Mouse (Mus musculus) midbrain, embryonic 13.5 days (tissue): ENCODE results near the gene Tmem259. TPM values are rescaled to one million over a fixed set of nuclear protein-coding genes. Genes with fewer than 3 reads are reported as not detected.

ENCODE experiments used
- ATAC-seq: fragments of 200-750 bp; cut with Nextera tagmentation; 2 replicates; pipeline ENCODE4 v1.8.0; 2017; ENCODE audit warnings: mild to moderate bottlenecking, moderate TSS enrichment, moderate library complexity
- H3K27ac ChIP-seq: fragments of 300-500 bp; sonication (generic); 2 replicates; pipeline ENCODE4 v1.5.1; 2015; ENCODE audit warnings: inconsistent platforms, mild to moderate bottlenecking, moderate library complexity
- H3K27me3 ChIP-seq: fragments of 300-500 bp; sonication (generic); 2 replicates; pipeline ENCODE4 v1.6.1; 2015; ENCODE audit warnings: mild to moderate bottlenecking, inconsistent platforms
- H3K36me3 ChIP-seq: fragments of 300-500 bp; sonication (generic); 2 replicates; pipeline ENCODE4 v1.6.1; 2015; ENCODE audit warnings: mild to moderate bottlenecking, inconsistent platforms
- H3K4me1 ChIP-seq: fragments of 300-500 bp; sonication (generic); replicated peaks from 2 replicates; pipeline ENCODE4 v1.6.1; 2015; ENCODE audit warnings: inconsistent platforms
- H3K4me2 ChIP-seq: fragments of 300-500 bp; sonication (generic); replicated peaks from 2 replicates; pipeline ENCODE4 v1.6.1; 2015; ENCODE audit warnings: moderate library complexity, mild to moderate bottlenecking, inconsistent platforms
- H3K4me3 ChIP-seq: fragments of 300-500 bp; sonication (generic); replicated peaks from 2 replicates; pipeline ENCODE4 v1.5.1; 2015; ENCODE audit warnings: mild to moderate bottlenecking, inconsistent platforms
- H3K9ac ChIP-seq: fragments of 300-500 bp; sonication (generic); replicated peaks from 2 replicates; pipeline ENCODE4 v1.6.1; 2015; ENCODE audit warnings: mild to moderate bottlenecking, inconsistent platforms
- H3K9me3 ChIP-seq: fragments of 300-500 bp; sonication (generic); 2 replicates; pipeline ENCODE4 v1.6.1; 2016; ENCODE audit warnings: mild to moderate bottlenecking, inconsistent platforms
- WGBS: fragments of 180-500 bp; shearing (Covaris S2); methylation state at CpG from one replicate; pipeline ENCODE4 v1.1.7; 2015; 5-methylcytosine and 5-hydroxymethylcytosine counted together
- polyA plus RNA-seq: library from polyadenylated mRNA; unstranded; fragments of >200 nt; fragmentation: Nextera tagmentation; extraction: Ambion mirVana; gene quantifications from 2 replicates; pipeline ENCODE4 v1.2.1, GENCODE M21; 2015

Tmem259 gene
- polyA plus RNA-seq, 1 experiment from 2014 or later: 16.7 TPM

DNA sequence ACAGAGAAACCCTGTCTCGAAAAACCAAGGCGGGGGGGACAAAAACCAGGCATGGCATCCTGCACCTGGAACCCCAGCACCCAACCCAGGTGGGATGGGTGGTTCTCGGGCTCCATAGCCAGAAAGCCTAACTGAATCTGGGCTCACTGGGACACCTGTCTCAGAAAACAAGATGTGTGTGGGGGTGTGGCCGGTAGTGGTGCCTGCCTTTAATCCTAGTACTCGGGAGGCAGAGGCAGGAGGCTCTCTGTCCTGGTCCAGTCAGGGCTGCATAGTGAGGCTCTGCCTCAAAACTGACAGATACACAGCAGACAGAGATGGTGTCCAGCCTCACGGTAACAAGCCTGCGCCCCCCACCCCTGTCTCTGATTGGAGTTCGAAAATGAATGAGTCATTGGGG lies 38.7 kb upstream of the Tmem259 start:
- H3K27ac ChIP-seq: no peak overlapping the region
- no peak overlapping the region for H3K4me2 ChIP-seq
- ATAC-seq: no peak
- peaks cover 8% of the 10 kb centered on the region for H3K4me1 ChIP-seq
- H3K9me3 ChIP-seq: no peaks in the 10 kb centered on the region
- H3K9ac ChIP-seq: no peak overlapping the region
- H3K36me3 ChIP-seq: no peaks in the 10 kb centered on the region
- 96% methylated on average over 8 of the region's 8 CpGs for WGBS
- H3K4me3 ChIP-seq: no peak overlapping the region
- H3K27me3 ChIP-seq: peaks cover 26% of the 10 kb centered on the region

DNA sequence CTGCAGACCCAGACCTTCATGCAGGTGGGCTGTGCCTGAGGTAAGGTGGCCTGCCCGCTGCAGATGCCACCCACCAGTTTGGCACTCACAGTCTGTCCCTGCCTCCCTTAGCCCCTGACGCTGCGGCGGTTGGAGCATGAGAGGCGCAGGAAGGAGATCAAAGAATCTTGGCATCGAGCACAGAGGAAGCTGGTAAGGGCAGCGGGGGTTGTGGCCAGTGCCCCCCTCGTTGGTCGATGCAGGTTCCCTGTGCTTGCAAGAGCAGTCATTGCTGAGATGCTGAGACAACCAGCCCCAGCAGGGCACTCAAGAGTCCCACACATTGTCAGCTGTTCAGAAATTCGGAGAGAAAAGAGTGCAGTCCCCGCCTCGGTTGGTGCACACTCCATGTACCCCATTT lies 38.0 kb upstream of the Tmem259 start:
- Histone ChIP-seq H3K27me3 (peaks cover 32% of the 10 kb centered on the region), H3K4me2 (no peak overlapping the region), H3K9ac (no peak overlapping the region), H3K36me3 (no peaks in the 10 kb centered on the region), H3K4me3 (no peak overlapping the region), H3K27ac (no peak overlapping the region), H3K4me1 (peaks cover 8% of the 10 kb centered on the region), H3K9me3 (no peaks in the 10 kb centered on the region)
- ATAC-seq: no peak
- WGBS: 92% methylated on average over 12 of the region's 12 CpGs

DNA sequence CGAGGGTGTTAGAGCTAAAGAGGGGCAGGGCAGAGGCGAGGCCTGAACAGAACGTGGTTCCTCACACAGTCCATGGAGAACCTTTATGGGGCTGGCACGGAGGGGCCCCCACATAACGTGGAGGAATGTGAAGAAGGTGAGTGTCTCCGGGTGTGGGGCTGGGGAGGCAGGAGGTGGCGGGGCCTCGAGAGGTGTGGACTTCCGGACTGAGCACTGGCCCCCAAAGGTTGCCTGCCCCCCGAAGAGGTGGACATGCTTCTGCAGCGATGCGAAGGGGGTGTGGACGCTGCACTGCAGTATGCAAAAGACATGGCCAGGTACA lies 37.2 kb upstream of the Tmem259 start:
- Histone ChIP-seq H3K4me3 (no peak overlapping the region), H3K4me1 (peaks cover 8% of the 10 kb centered on the region), H3K9ac (no peak overlapping the region), H3K4me2 (no peak overlapping the region), H3K27ac (no peak overlapping the region), H3K9me3 (no peaks in the 10 kb centered on the region), H3K36me3 (no peaks in the 10 kb centered on the region), H3K27me3 (peaks cover 40% of the 10 kb centered on the region)
- no peak for ATAC-seq
- WGBS: 94% methylated on average over 13 of the region's 13 CpGs

DNA sequence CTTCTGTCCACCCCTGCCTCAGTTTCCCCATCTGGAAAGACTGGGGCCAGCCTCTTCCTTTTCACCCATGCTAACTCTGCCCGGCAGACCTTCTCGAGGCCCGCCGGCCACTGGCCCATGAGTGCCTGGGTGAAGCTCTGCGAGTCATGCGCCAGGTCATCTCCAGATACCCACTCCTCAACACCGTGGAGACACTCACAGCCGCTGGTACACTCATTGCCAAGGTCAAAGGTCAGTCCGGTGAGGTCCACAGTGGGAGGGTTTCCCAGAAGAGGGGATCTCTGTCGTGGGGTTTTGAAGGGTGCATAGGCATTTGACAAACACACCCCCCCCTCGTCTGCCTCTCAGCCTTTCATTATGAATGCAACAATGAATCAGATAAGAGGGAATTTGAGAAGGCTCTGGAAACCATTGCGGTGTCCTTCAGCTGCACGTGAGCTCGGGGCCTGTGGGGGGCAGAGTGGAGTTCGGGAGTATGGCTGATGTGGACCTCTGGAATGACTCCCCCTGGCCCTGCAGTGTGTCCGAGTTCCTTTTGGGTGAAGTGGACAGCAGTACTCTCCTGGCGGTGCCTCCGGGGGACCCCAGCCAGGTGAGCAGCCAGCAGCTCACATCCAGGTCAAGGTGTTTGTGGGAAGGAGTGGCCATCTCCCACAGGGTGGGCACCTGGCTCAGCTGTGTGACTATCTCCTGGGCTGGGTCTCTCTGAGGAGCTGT lies 36.6 kb upstream of the Tmem259 start:
- no peaks in the 10 kb centered on the region for H3K9me3 ChIP-seq
- no peak overlapping the region for H3K27ac ChIP-seq
- H3K4me2 ChIP-seq: no peak overlapping the region
- no peaks in the 10 kb centered on the region for H3K36me3 ChIP-seq
- no peak overlapping the region for H3K9ac ChIP-seq
- 81% methylated on average over 18 of the region's 18 CpGs for WGBS
- peaks cover 45% of the 10 kb centered on the region for H3K27me3 ChIP-seq
- H3K4me3 ChIP-seq: no peak overlapping the region
- peaks cover 8% of the 10 kb centered on the region for H3K4me1 ChIP-seq
- no peak for ATAC-seq

- 0 out of 2 replicates have a peak overlapping the region, but pooled peaks have one; percentile 19 for H3K4me2 ChIP-seq
- H3K36me3 ChIP-seq: no peaks in the 10 kb centered on the region
- no peak overlapping the region for H3K27ac ChIP-seq
- peaks cover 51% of the 10 kb centered on the region for H3K27me3 ChIP-seq
- ATAC-seq: no peak
- no peak overlapping the region for H3K4me3 ChIP-seq
- WGBS: 17% methylated on average over 11 of the region's 11 CpGs
- no peaks in the 10 kb centered on the region for H3K9me3 ChIP-seq
- H3K9ac ChIP-seq: no peak overlapping the region; the same call in 1 of the 2 replicates
- H3K4me1 ChIP-seq: peaks cover 8% of the 10 kb centered on the region
Observed at GRCm38 (mm10) chr10:80020191-80020590, 36.1 kb upstream of the Tmem259 start.

DNA sequence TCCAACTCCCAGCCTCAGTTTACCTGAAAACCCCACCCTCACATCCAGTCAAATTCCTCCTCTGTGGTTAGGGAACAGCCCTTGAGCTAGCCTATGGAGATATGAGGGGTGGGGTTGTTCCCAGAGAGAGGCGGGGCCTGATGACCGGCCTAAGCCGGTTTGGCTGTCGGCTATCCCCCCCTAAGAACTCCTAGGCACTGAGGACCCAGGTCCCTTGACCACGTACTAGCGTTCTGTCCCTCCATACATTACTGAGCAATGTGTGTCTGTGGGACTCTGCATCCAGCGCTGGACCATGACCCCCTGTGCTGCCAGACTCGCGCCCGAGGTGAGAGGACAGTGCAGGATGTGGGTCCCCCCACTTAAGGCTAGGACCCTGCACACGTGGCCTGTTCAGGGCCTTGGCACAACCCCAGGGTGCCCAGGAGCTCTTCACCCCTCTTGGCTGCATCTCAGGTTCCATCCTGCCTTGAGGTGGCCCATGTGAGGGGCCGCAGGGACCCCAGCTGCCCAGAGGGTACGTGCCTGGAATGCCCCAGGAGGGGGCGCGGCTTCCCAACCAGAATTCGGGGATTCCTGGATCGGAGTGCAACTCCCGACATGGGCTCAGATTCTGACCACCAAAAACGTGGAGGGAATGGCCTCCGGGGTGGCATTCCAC lies 35.5 kb upstream of the Tmem259 start:
- Histone ChIP-seq H3K4me3 (0 out of 2 replicates have a peak overlapping the region, but pooled peaks have one; percentile 2), H3K9ac (no peak overlapping the region; the same call in 1 of the 2 replicates), H3K4me2 (peak overlapping the region; percentile 19), H3K9me3 (no peaks in the 10 kb centered on the region), H3K27ac (no peak overlapping the region), H3K4me1 (peaks cover 8% of the 10 kb centered on the region), H3K27me3 (peaks cover 57% of the 10 kb centered on the region), H3K36me3 (no peaks in the 10 kb centered on the region)
- WGBS: 4% methylated on average over 20 of the region's 20 CpGs
- peak; percentile 49; the same call in 1 of the 2 replicates for ATAC-seq

DNA sequence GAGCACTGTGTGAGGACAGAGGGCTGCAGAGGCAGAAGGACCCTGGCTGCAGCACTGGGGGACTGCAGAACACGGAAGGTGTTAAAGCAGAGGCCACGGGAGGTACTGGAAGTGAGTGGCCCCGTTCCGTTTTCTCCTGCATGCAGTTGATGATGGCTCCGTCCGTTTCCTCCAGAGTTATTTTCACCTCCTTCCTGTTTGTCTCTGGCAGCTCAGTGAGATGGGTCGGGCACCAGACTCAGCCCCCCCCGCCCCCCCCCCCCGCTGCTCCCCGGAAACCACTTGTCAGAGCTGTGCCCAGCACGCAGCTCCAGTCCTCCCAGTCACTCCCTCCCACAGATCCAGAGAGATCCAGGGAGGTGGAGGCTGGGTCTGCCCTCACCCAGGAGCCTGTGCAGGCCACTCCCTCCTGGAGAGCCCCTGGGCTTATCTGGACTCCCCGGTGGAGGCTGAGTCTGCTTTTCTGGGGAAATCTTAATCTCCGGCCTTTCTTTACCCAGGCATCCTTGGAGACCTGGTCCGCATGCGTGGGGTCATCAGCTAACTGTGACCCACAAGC lies 34.7 kb upstream of the Tmem259 start:
- no peak overlapping the region for H3K9ac ChIP-seq
- no peak overlapping the region for H3K27ac ChIP-seq
- 7% methylated on average over 15 of the region's 15 CpGs for WGBS
- ATAC-seq: no peak
- no peak overlapping the region for H3K4me2 ChIP-seq
- no peak overlapping the region for H3K4me3 ChIP-seq
- peaks cover 65% of the 10 kb centered on the region for H3K27me3 ChIP-seq
- H3K4me1 ChIP-seq: peaks cover 8% of the 10 kb centered on the region
- H3K9me3 ChIP-seq: no peaks in the 10 kb centered on the region
- H3K36me3 ChIP-seq: no peaks in the 10 kb centered on the region

DNA sequence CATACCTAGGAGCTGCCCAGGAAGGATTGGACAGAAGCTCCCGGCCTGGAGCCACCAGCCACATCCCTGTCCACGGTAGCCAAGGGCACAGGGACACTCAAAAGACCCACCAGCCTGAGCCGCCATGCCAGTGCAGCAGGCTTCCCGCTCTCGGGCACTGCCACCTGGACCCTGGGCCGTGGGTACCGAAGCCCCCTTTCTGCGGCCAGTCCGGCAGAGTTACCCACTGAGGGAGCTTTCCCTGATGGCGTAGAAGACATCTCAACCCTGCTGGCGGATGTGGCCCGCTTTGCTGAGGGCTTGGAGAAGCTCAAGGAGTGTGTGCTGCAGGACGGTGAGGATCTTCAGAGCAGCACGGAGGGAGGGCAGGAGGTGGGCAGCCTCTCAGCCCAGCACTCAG lies 33.6 kb upstream of the Tmem259 start:
- peaks cover 8% of the 10 kb centered on the region for H3K4me1 ChIP-seq
- ATAC-seq: no peak
- WGBS: 85% methylated on average over 14 of the region's 14 CpGs
- H3K4me3 ChIP-seq: no peak overlapping the region
- H3K27ac ChIP-seq: no peak overlapping the region
- no peak overlapping the region for H3K9ac ChIP-seq
- H3K36me3 ChIP-seq: no peaks in the 10 kb centered on the region
- no peaks in the 10 kb centered on the region for H3K9me3 ChIP-seq
- peaks cover 75% of the 10 kb centered on the region for H3K27me3 ChIP-seq
- H3K4me2 ChIP-seq: no peak overlapping the region

- Histone ChIP-seq H3K9me3 (no peaks in the 10 kb centered on the region), H3K9ac (no peak overlapping the region), H3K27me3 (peaks cover 79% of the 10 kb centered on the region), H3K27ac (no peak overlapping the region), H3K4me2 (no peak overlapping the region), H3K4me1 (peaks cover 8% of the 10 kb centered on the region), H3K4me3 (no peak overlapping the region), H3K36me3 (no peaks in the 10 kb centered on the region)
- 70% methylated on average over 3 of the region's 3 CpGs for WGBS
- ATAC-seq: no peak
Observed at GRCm38 (mm10) chr10:80017361-80017760, 33.2 kb upstream of the Tmem259 start.

GRCm38 (mm10) chr10:80016931-80017330 lies 32.8 kb upstream of the Tmem259 start:
- no peak overlapping the region for H3K4me3 ChIP-seq
- H3K4me1 ChIP-seq: peaks cover 8% of the 10 kb centered on the region
- H3K36me3 ChIP-seq: peaks cover 2% of the 10 kb centered on the region
- ATAC-seq: no peak
- no peaks in the 10 kb centered on the region for H3K9me3 ChIP-seq
- H3K4me2 ChIP-seq: no peak overlapping the region
- peaks cover 84% of the 10 kb centered on the region for H3K27me3 ChIP-seq
- no peak overlapping the region for H3K9ac ChIP-seq
- H3K27ac ChIP-seq: no peak overlapping the region
- 89% methylated on average over 10 of the region's 10 CpGs for WGBS

- Histone ChIP-seq H3K4me2 (no peak within 1 kb of the TSS), H3K4me3 (no peak within 1 kb of the TSS), H3K27me3 (peaks cover 88% of the 10 kb centered on the region), H3K4me1 (peaks cover 8% of the 10 kb centered on the region), H3K9me3 (no peaks in the 10 kb centered on the region), H3K9ac (no peak within 1 kb of the TSS), H3K36me3 (peaks cover 7% of the 10 kb centered on the region), H3K27ac (no peak within 1 kb of the TSS)
- WGBS: 76% methylated on average over 11 of the region's 11 CpGs
- no peak for ATAC-seq
Observed at GRCm38 (mm10) chr10:80016511-80016910, 32.4 kb upstream of the Tmem259 start, which contains the start of gene Arhgap45. TSS of gene Arhgap45 (plus strand) at chr10:80016653.

GRCm38 (mm10) chr10:80015583-80015982 lies 31.5 kb upstream of the Tmem259 start:
- Histone ChIP-seq H3K27ac (no peak overlapping the region), H3K27me3 (peaks cover 91% of the 10 kb centered on the region)

More at GRCm38 (mm10) chr10:80015583-80015982, 31.5 kb upstream of the Tmem259 start:
- no peak for ATAC-seq
- Histone ChIP-seq H3K4me2 (no peak overlapping the region), H3K36me3 (peaks cover 16% of the 10 kb centered on the region), H3K4me3 (no peak overlapping the region), H3K4me1 (peaks cover 8% of the 10 kb centered on the region), H3K9me3 (peaks cover 7% of the 10 kb centered on the region), H3K9ac (no peak overlapping the region)
- 82% methylated on average over 10 of the region's 10 CpGs for WGBS
